Mouse (Mus musculus): Measurements from ENCODE around the gene Gm17545. TPM values are rescaled to one million over a fixed set of nuclear protein-coding genes. Genes with fewer than 3 reads are reported as not detected.

The Gm17545 gene
- polyA plus RNA-seq (2012; rRNA removed): not detected in 2 replicates

GRCm38 (mm10) chr9:22453990-22454389, at the start of gene Gm17545:
Gene Gm17545, plus strand, starts transcription at chr9:22454290.

GRCm38 (mm10) chr9:22411002-22411857, 42.9 kb upstream of the Gm17545 start, which contains the start of gene 9530077C05Rik:
Gene 9530077C05Rik, plus strand, starts transcription at chr9:22411513.

GRCm38 (mm10) chr9:22469643-22470042, 15.6 kb downstream of the Gm17545 start, which contains the start of gene Rp9:
Gene Rp9, minus strand, starts transcription at chr9:22469743.

GRCm38 (mm10) chr9:22475424-22475868, 21.4 kb downstream of the Gm17545 start, which contains the start of gene Bbs9:
Gene Bbs9, plus strand, starts transcription at chr9:22475715.

Other genes with a start within 250 kb of the Gm17545 start
- gene Zfp809, start 228.6 kb upstream of the Gm17545 start, polyA plus RNA-seq (2012; rRNA removed): 10.3 and 12.2 TPM in 2 replicates
- 2.6 and 3.8 TPM in 2 replicates for gene Zfp599, start 194.4 kb upstream of the Gm17545 start, polyA plus RNA-seq (2012; rRNA removed)
- 37.2 and 44.6 TPM in 2 replicates for gene Zfp810, start 146.6 kb upstream of the Gm17545 start, polyA plus RNA-seq (2012; rRNA removed)
- 34.2 and 39.0 TPM in 2 replicates for gene Anln, start 65.1 kb upstream of the Gm17545 start, polyA plus RNA-seq (2012; rRNA removed)
- gene 9530077C05Rik, start 42.8 kb upstream of the Gm17545 start, polyA plus RNA-seq (2012; rRNA removed): 4.9 and 5.9 TPM in 2 replicates
- gene Rp9, start 15.5 kb downstream of the Gm17545 start, polyA plus RNA-seq (2012; rRNA removed): 67.0 and 75.1 TPM in 2 replicates
- 14.2 and 15.6 TPM in 2 replicates for gene Bbs9, start 21.4 kb downstream of the Gm17545 start, polyA plus RNA-seq (2012; rRNA removed)